Mouse (Mus musculus): ENCODE data around the gene Sept9.
A peak's percentile ranks its signal among the peaks of the same experiment; 100 is the strongest.

GRCm38 (mm10) chr11:117169088-117169635, 30.3 kb upstream of the Sept9 start:
- TF ChIP-seq CTCF (IDR thresholded peaks at IDR 0.05; ENCODE audit: borderline replicate concordance, insufficient read depth, low read depth, low read length) (no peak), POLR2A (IDR thresholded peaks at IDR 0.05; ENCODE audit: borderline replicate concordance, insufficient read depth, low read length) (peak; percentile 15; the same call in 1 of the 2 replicates)

Data from cerebellum, adult 2 months (tissue).